Mouse (Mus musculus): ENCODE data around the gene Rnaset2a. TPM values are rescaled to one million over a fixed set of nuclear protein-coding genes. Genes with fewer than 3 reads are reported as not detected.
"Not testable (repeated sequence)": the region's sequence is repeated elsewhere in the genome, so short reads cannot be mapped to it uniquely, and the experiment has no call there.

Gene Rnaset2a
- total RNA-seq (2015; ENCODE audit: low replicate concordance) (19.9 and 30.9 TPM in 2 replicates), total RNA-seq (2017; ENCODE audit: low replicate concordance) (5.0 and 8.8 TPM in 2 replicates)

DNA sequence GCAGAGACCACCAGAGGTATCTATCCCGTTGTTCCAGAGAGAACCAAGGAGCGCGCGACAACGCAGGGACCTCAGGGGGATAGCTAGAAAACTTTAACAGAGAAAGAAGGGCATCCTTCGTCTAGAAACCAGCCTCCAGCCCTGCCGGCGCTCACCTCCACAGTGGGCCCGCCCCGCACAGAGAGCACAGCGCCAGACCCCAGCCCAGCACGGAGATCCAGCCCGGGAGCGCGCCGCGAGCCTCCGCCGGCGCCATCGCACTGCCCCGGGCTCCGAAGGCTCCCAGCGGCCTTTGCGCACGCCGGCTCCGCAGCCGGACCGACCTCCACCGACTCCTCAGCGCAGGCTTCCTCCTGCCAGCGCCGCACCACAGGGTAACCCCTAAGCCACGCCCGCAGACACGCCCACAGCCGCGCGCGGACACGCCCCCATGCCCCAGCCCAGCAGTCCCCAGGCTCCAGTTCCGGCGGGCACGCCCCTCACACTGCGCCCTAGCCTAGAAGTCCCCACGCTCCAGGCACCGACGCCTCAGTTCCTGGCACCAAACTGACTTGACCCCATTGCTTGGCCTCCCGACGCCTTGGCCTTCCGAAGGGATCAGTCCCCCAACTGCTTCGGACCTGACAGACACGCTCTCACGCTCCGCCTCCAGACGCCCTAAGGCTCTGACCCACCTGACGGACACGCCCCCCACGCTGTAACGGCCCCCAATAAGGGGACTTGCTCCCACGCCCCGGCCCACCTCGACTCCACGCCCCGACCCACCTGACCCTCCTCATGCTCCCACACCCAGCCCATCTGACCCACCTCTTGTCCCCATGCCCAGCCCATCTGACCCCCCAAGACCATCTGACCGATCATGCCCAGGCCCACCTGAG is at the start of gene Rnaset2a, which contains the start of gene Gm49673:
TSS of gene Rnaset2a (minus strand) at position 659 of the 878 bp plus-strand sequence.
TSS of gene Gm49673 (minus strand) at position 350 of the 878 bp plus-strand sequence.
- peak; percentile 92 for ATAC-seq (replicated peaks; ENCODE audit: low FRiP score, poor library complexity, severe bottlenecking)

DNA sequence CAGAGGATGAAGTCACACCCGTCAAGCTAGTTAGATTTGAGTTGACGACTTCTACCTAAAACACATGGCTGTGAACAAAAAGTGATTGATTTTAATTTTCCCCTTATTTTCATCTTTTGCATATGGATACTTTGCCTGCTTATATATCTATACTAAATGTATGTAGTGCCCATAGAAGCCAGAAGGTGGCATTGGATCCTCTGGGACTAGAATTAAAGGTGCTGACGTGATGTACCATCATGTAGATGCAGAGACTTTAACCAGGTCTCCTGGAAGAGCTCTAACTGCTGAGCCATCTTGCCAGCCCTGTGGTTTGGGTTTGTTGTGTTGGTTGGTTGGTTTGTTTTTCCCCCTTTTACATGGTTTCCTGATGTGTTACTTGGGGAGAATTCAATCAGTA is 49.8 kb upstream of the Rnaset2a start:
- no peak for ATAC-seq (replicated peaks; ENCODE audit: low FRiP score, poor library complexity, severe bottlenecking)

DNA sequence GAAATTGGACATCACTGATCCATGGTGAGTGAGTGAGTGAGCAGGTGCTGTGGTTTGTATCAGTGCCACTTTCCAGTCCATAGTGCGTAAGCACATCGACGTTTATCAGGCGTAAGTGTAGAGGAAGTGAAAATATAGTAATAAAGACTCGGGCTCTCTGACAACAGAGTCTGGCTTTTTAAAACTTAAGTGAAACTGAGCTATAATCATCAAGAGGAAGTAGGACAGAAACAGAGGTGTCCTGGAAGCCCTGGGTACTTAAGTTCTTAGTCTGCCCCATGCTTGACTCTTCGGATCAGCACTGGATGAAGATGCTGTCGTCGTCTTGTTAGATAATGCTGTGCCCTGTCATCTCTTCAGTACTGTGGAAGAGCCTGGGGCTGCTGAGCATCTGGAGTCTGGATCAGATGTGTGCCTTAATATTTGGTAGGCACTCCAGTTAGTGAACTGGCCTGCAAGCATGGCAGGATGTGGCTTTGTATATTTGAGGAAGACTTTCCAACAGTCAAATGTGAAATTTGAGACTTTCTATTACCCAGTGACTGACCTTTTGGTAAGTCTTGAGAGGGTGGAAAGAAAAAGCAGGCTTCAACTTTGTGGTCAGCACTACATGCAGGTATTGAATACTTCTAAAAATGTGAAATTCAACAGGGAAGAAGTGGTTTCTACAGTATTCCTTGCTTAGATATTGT is 47.9 kb upstream of the Rnaset2a start:
- no peak for ATAC-seq (replicated peaks; ENCODE audit: low FRiP score, poor library complexity, severe bottlenecking)

DNA sequence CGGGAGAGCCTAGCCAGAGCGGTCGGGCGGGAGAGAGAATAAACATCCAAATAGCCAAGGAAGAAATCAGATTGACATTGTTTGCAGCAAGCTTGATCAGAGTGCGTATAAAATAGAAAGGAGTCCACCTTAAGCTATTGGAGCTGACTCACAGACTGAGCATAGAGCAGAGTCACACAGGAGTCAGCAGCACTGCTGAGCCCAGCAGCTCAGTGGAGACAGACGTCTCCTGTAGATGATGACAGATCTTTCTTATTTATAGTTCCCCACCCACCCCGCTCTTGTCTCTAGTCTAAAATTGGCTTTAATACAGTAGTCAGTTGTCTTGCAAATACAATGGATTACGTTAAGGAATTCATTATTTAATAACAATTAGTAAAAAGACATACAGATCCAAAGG is 45.8 kb upstream of the Rnaset2a start:
- no peak for ATAC-seq (replicated peaks; ENCODE audit: low FRiP score, poor library complexity, severe bottlenecking)

DNA sequence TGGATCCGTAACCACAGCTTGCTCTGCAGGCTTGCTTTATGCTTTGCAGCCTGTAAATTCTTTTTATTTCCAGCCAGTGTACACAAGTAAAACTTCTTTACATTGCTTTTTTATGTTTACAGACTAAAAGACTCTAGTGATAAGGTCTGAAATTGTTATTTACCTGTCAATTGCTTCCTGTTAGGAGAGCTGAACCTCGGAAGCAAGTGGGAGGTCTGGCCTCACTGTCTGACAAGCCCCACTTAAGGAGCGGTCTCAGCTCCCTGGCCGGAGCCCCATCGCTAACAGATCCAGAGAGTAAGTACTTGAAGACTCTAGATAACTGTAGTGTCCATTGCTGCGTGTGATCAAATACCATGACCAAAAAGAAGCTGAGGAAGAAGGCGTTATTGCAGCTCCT is 36.3 kb upstream of the Rnaset2a start:
- ATAC-seq (replicated peaks; ENCODE audit: low FRiP score, poor library complexity, severe bottlenecking), result no peak

DNA sequence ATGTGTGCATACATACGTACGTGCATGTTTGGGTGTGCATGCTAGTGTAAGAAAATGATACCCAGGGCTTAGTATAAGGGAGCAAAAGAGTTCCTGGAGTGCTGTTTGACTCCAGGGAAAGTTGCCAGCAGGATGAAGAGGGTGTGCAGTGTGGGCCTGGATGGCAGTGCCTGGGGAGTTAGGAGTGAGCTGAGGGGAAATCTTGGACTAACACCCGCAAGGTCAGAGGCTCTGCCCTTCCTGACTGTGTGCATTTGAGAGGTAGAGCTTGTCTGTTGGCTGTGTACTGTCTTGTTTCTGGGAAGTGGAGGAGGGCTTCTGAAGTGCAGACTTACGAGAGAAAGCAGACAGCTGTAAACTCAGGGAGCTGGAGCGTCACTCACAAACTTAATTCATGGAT is 35.9 kb upstream of the Rnaset2a start:
- ATAC-seq (replicated peaks; ENCODE audit: low FRiP score, poor library complexity, severe bottlenecking), result no peak

DNA sequence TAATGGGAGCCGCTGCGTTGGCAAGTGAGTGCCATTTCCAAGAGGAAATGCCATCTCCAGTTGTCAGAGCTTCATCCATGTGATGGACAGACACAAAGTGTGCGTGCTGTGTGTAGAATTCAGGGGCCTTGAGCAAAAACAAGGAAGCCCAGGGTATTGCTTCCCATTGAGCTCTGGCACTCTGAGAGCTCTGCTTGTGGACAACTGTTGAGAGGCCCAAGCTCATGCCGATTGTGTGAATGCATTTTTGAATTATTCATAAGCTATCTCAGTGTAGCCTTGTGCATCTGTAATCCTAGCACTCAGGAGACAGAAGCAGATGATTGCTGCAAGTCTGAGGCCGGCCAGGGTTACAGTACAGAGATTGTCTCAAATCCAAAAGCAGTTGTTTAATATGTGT is 29.2 kb upstream of the Rnaset2a start:
- no peak for ATAC-seq (replicated peaks; ENCODE audit: low FRiP score, poor library complexity, severe bottlenecking)

DNA sequence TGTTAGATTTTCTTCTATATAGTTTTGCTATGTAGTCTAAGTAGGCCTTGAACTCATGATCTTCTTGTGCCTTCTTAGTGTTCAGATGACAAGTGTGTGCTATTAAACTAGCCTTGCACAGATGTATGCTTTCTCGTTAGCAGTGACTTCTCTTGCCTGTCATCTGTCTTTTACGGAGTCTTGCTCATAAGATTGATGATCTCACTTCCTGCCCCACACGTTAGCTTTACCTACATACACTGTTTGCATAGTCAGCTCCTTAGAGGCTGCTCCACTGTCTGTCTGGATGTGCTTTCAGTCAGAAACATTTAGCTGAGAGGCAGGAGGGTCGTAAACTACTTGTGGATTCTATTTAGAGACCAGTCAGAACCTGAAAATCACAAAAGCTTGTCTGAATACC is 23.2 kb upstream of the Rnaset2a start:
- ATAC-seq (replicated peaks; ENCODE audit: low FRiP score, poor library complexity, severe bottlenecking), result no peak

DNA sequence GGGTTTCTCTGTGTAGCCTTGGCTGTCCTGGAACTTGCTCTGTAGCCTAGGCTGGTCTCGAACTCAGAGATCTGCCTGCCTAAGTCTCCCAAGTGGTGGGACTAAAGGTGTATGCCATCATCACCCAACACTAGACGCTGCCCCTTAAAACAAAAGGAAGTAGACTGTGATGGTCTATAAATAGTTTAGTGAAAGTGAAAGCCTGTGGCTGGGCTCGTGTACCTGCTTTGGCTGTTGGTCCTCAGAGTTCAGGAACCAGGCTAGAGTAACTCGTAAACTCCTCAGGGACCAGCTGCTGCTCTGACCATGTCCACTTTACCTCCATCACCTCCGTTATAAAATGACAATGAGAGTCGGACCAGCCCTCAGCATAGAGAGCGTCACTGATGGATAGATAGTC is 22.4 kb upstream of the Rnaset2a start:
- no peak for ATAC-seq (replicated peaks; ENCODE audit: low FRiP score, poor library complexity, severe bottlenecking)

DNA sequence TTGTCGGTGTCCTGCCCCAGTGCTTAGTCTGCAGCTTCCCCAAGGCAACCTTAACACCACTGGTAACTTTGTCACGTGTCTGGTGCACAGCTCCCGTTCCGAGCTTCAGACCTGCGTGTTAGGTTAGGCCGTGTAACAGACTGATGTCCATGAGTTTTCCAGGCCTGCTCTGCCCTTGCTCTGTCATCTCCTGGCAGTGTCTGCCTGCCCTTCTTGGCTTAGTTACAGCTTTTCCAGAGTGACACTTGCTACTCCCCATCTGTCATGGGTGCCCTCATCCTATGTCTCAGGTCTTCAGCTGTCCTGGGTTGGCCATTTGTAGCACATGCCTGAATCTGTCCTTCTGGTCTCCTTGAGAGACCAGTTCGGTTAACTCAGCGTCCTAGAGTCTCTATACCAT is 19.5 kb upstream of the Rnaset2a start:
- ATAC-seq (replicated peaks; ENCODE audit: low FRiP score, poor library complexity, severe bottlenecking), result not testable (repeated sequence)

DNA sequence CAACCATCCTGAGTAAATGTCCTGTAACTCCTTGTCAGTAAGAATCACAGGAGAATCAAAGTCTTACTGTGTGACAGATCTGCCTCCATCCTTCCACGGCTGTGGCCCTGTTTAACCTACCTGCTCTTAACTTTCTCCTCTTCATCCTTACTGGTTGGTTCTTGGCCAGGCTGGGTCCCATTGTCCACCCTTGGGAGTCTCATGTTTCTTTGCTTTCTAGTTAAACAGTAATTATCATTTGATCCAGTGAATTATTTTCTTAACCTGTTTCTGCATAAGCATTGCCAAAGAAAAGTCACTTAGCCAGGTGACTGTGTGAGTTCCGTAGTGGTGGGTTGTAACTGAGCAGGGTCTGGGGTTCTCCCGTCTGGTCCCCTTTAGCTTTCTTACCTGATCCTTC is 18.6 kb upstream of the Rnaset2a start:
- not testable (repeated sequence) for ATAC-seq (replicated peaks; ENCODE audit: low FRiP score, poor library complexity, severe bottlenecking)

DNA sequence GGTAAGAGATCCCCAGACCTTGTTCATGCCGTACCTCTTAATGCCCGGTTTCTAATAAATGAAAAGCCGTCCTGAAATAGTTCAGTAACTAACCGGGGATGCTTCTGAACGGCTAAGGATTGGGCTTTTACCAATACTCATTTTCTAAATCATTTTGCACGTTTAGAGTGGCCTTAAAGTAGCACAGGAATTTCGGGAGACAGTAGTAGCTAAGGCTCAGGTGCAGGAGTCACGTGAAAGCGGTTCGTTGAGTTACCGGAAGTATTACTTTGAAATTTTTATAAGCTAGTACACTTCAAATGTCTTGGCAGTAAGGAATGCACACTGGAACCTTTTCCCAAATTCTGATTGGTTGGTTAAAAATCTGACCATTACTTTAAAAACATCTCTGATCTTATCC is 18.1 kb upstream of the Rnaset2a start:
- not testable (repeated sequence) for ATAC-seq (replicated peaks; ENCODE audit: low FRiP score, poor library complexity, severe bottlenecking)

DNA sequence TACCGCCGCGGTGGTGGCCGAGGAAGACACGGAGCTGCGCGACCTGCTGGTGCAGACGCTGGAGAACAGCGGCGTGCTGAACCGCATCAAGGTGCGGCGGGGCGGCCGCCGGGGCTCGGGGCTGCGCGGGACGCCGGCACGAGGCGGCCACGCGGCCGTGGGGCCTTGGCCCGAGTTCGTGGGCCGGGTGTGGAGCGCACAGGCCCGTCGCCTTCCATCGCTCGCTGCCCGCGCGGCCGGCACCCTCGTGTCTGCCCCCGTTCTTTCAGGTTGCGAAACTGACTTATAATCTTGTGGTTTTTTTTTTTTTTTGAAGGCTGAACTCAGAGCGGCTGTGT is 17.7 kb upstream of the Rnaset2a start:
- not testable (repeated sequence) for ATAC-seq (replicated peaks; ENCODE audit: low FRiP score, poor library complexity, severe bottlenecking)

DNA sequence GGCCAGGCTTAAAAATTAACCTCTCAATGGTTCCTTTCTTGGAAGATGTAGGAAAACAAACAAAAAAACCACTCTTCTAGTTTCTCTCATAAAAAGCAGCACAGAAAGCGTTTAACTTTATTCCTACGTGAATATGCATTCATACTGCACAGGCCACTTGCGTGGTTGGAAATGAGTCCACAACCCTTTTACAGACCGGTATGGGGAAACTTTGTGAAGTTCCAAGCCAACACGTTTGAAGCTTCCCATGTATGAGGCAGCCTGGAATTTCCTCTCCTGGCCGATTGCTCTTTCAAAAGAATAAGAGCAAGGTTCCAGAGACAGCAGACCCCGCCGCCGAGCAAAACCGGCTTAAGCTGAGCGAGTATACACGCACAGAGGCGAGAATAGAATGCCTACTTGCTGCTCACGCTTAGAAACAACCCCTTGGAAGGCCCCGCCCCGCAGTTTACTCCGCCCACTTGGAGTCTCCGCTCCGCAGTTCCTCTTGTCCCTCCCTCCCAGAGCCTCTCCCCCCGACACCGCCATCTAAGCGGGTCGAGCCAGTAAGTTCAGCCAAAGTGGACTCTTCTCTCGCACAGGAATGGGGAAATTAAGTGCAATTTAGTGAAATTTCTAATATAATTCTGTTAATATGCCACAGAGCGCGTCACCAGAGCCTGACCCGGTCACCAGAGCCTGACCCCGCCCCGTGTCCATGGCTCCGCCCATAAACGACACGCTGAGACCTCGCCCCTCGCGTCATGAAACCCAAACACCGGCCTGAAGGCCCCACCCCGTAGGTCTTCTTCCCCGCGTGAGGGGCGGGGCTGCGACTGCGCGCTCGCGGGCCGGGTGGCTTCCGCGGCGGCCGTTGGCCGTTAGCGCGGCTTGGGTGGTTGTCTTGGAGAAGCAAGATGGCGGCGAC is 17.1 kb upstream of the Rnaset2a start, which contains the start of gene Fgfr1op:
TSS of gene Fgfr1op (plus strand) at position 801 of the 907 bp plus-strand sequence.
- ATAC-seq (replicated peaks; ENCODE audit: low FRiP score, poor library complexity, severe bottlenecking), result peak; percentile 94

DNA sequence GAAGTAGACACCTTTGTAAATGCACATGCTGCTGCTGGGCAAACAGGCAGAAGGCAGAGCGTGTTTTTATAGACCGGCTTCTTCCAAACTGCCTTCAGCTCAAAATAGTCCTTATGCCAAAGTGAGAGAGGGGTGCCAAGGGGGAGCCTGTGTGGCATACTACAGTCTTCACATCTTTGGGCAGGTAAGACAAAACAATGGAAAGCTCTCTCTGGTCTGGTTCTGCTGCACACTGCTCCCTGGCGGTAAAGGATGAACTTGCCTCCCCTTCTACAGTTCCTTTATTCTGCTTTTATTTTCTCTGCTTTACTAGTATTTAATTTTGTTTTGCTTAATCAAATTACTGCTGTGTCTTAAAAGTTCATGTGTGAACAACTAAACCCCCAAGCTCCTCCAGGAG is 13.1 kb upstream of the Rnaset2a start:
- ATAC-seq (replicated peaks; ENCODE audit: low FRiP score, poor library complexity, severe bottlenecking), result not testable (repeated sequence)

DNA sequence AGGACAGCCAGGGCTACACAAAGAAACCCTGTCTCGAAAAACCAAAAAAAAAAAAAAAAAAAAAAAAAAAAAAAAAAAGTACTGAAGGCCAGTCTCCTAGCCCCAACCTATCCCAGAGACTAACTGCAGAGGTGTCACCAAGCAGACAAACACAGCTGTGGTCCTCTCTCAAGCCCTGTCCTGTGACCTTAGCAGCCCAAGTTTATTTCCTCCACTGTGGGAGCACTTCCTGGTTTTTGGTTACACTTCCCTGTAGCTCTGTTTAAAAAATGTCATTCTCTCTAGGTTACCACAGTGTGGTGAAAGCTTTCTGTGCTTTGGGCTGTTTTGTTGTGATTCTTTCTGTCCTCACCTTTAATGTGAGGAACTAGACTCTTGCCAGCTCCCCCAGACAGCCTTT is 10.7 kb upstream of the Rnaset2a start:
- not testable (repeated sequence) for ATAC-seq (replicated peaks; ENCODE audit: low FRiP score, poor library complexity, severe bottlenecking)

DNA sequence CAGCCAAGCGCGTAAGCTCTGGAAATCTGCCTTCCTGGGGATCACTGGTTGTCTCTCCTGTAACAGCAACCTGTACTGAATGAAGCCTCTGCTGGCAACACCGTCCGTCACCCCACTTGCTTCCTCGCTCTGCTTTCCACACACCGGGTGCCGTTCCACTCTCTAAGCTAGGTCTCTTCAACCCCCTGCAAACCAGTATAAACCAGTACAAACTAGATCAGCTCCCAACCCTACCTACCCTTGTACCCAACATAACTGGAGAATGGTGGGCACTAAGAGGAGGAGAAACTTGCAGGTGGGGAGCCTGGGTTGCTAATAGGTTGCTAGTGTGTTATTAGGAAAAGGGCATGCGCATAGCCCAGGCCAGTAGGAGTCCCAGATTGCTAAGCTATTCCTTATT is 8.1 kb upstream of the Rnaset2a start:
- not testable (repeated sequence) for ATAC-seq (replicated peaks; ENCODE audit: low FRiP score, poor library complexity, severe bottlenecking)

DNA sequence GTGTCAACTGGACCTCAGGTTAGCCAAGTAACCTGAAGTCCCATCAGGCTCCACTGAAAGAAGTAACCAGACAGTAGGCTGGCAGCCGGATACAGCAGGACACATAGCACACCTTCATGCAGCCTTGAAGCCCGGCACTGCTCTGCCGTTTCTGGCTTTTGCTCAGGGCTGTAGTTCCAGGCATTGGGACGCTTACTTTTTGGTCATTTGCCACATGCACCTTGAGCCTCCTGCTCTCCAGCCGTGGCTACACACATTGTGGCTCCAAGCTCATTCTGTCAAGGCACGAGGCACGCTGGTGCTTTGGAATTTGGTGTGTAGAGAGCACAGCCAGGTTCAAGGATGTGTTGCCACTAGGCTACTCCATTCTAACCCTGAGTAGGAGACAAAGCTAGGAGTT is 7.1 kb upstream of the Rnaset2a start:
- ATAC-seq (replicated peaks; ENCODE audit: low FRiP score, poor library complexity, severe bottlenecking), result not testable (repeated sequence)

DNA sequence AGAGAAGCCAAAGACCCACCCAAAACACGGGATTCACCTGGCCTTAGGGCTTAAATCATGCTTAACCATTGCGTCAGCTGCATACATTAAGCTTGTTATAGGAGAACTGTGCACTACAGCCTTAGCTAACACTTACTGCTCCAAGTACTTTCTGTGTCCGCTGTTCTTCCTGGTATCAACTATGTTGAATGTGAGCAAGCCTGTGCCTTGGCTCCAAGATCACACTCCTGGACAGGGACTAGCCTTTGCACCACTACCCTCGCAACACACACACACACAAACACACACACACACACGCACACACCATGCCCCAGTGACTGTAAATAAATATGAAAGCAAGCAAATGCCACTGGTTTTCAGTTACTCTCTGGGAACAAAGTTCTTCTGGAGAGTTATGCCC is 966 bp downstream of the Rnaset2a start:
- not testable (repeated sequence) for ATAC-seq (replicated peaks; ENCODE audit: low FRiP score, poor library complexity, severe bottlenecking)
